Mouse (Mus musculus): ENCODE measurements around the gene Tprkb.
"Not testable (repeated sequence)": the region's sequence is repeated elsewhere in the genome, so short reads cannot be mapped to it uniquely, and the experiment has no call there.

Tprkb gene

GRCm38 (mm10) chr6:85972699-85973098 is 61.0 kb downstream of the Tprkb start:
- DNase-seq (ENCODE audit: low read depth in 1 of 2, low spot score in 2 of 2): no peak

- DNase-seq (ENCODE audit: low read depth in 1 of 2, low spot score in 2 of 2): no peak
Measured at GRCm38 (mm10) chr6:85973336-85973735, 61.7 kb downstream of the Tprkb start.

- no peak for DNase-seq (ENCODE audit: low read depth in 1 of 2, low spot score in 2 of 2)
Measured at GRCm38 (mm10) chr6:85974941-85975617, 63.4 kb downstream of the Tprkb start.

- no peak for DNase-seq (ENCODE audit: low read depth in 1 of 2, low spot score in 2 of 2)
Measured at GRCm38 (mm10) chr6:85975761-85976160, 64.1 kb downstream of the Tprkb start.

- DNase-seq (ENCODE audit: low read depth in 1 of 2, low spot score in 2 of 2): no peak
Measured at GRCm38 (mm10) chr6:85976242-85976641, 64.6 kb downstream of the Tprkb start.

GRCm38 (mm10) chr6:85978736-85979135 is 67.1 kb downstream of the Tprkb start:
- DNase-seq (ENCODE audit: low read depth in 1 of 2, low spot score in 2 of 2): not testable (repeated sequence)

Data from monocyte, adult 2 months (primary cell).